Mouse (Mus musculus) spleen, adult 2 months (tissue): Measurements from ENCODE around the gene 1190007I07Rik.

Source experiments
- CTCF ChIP-seq: fragments of 200-500 bp; IDR thresholded peaks from 2 replicates; pipeline ENCODE4 v1.5.1; 2011; ENCODE audit warnings: mild to moderate bottlenecking, inconsistent platforms; ENCODE audit not compliant: insufficient read depth, insufficient read length, insufficient replicate concordance; ENCODE audit errors: extremely low read depth
- POLR2A ChIP-seq: fragments of 200-500 bp; IDR thresholded peaks from 2 replicates; pipeline ENCODE4 v1.6.1; 2011; ENCODE audit warnings: low read depth, low read length, inconsistent platforms

- TF ChIP-seq POLR2A (no peak), CTCF (no peak)
These were observed 9.7 kb upstream of the 1190007I07Rik start for GRCm38 (mm10) chr10:82632496-82633280.
